Mouse (Mus musculus) testis, adult 2 months (tissue): ENCODE data around the gene Pmvk.
A peak's percentile ranks its signal among the peaks of the same experiment; 100 is the strongest.

Experiments
- CTCF ChIP-seq: fragments of 200-500 bp; IDR thresholded peaks from 2 replicates; pipeline ENCODE4 v1.5.1; 2012; ENCODE audit warnings: low read depth, mild to moderate bottlenecking, inconsistent platforms, low read length, moderate library complexity; ENCODE audit not compliant: control insufficient read depth, insufficient read depth, insufficient replicate concordance
- POLR2A ChIP-seq: fragments of 200-500 bp; IDR thresholded peaks from 2 replicates; pipeline ENCODE4 v1.6.1; 2012; ENCODE audit warnings: low read depth, mild to moderate bottlenecking, inconsistent platforms, low read length, moderate library complexity; ENCODE audit not compliant: control insufficient read depth

- TF ChIP-seq POLR2A: no peak
- TF ChIP-seq CTCF: peak; percentile 88
Measured at GRCm38 (mm10) chr3:89449541-89449940, 4.8 kb upstream of the Pmvk start.
